Mouse (Mus musculus): ENCODE results near the gene Alkbh5.
A peak's percentile ranks its signal among the peaks of the same experiment; 100 is the strongest.
"Not testable (repeated sequence)": the region's sequence is repeated elsewhere in the genome, so short reads cannot be mapped to it uniquely, and the experiment has no call there.

The Alkbh5 gene

GRCm38 (mm10) chr11:60543211-60543610, 7.0 kb downstream of the Alkbh5 start:
- DNase-seq (ENCODE audit: low spot score), result not testable (repeated sequence)

GRCm38 (mm10) chr11:60545433-60545832, 9.3 kb downstream of the Alkbh5 start:
- DNase-seq (ENCODE audit: low spot score), result no peak

- no peak for DNase-seq (ENCODE audit: low spot score)
Measured at GRCm38 (mm10) chr11:60548112-60548511, 11.9 kb downstream of the Alkbh5 start.

GRCm38 (mm10) chr11:60553091-60553490, 16.9 kb downstream of the Alkbh5 start:
- no peak for DNase-seq (ENCODE audit: low spot score)

- DNase-seq (ENCODE audit: low spot score), result no peak
Measured at GRCm38 (mm10) chr11:60557675-60558074, 21.5 kb downstream of the Alkbh5 start.

GRCm38 (mm10) chr11:60559342-60559741, 23.2 kb downstream of the Alkbh5 start:
- DNase-seq (ENCODE audit: low spot score), result peak; percentile 79

- not testable (repeated sequence) for DNase-seq (ENCODE audit: low spot score)
Measured at GRCm38 (mm10) chr11:60574006-60574405, 37.8 kb downstream of the Alkbh5 start.

Data from embryo, embryonic 10 days (tissue).